Mouse (Mus musculus): ENCODE results near the gene Gpsm1.
A peak's percentile ranks its signal among the peaks of the same experiment; 100 is the strongest.
"Not testable (repeated sequence)": the region's sequence is repeated elsewhere in the genome, so short reads cannot be mapped to it uniquely, and the experiment has no call there.

The Gpsm1 gene

DNA sequence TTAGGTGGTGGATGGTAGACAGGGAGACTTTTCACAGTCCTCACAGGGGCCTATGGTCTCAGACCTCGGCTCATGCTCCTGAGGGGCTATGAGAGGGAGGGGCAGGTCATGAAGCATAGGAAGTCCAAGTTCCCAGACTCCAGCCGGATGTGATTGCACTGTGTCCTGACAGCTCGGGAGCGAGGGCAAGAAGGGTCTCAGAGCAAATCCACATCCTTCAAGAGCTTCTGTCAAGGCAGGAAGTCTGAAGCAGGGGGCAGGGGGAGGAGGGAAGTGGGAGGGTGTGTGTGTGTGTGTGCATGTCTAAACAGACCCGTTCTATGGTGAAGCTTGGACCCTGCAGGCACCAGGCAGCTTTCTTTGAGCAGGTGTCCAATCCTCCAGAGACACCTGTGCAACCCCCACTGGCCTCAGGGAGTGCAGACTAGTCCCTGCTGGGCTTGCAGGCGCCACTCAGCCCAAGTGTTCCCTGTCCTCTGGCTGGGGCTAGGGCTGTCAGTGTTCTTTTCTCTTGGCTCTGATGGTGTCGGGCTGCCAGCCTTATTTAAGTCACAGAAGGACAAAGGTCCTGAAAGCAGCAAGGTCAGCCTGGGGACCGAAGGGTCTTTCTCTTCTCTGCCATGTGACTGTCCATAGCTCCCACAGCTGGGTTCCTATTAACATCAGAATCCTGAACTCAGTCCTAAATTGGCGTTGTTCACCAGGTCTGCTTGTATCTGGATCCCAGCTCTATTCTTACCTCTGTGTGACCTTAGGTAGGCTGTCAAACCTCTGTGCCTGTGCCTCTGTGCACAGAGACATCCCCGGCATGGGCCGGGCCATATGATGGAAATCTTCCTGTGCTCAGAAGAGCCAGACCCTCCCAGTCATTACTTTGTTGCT, 27.5 kb downstream of the Gpsm1 start:
- no peak for DNase-seq

DNA sequence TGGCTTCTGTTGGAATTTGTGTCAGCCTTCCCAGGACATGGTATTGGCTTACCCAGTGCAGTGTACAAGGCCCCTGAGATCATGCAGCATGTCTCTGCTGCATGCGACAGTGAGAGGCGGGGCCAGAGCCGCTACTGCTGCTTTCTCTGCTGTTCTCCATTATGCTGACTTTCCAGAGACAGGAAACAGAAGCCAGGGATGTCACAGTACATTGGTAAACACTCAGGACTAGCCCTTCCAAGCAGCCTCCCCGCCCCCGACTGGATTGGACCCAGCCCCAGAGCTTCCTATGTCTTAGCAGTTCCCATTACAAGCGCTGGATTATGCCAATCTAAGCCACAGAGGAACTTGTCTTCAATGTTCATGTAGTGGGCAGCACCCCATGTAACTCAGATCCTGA, 32.9 kb downstream of the Gpsm1 start:
- DNase-seq: no peak

- peak; percentile 95 for DNase-seq
Observed at GRCm38 (mm10) chr2:26351358-26352290, 36.3 kb downstream of the Gpsm1 start, which contains the start of gene Dnlz. Gene Dnlz (minus strand): TSS chr2:26352110.

DNA sequence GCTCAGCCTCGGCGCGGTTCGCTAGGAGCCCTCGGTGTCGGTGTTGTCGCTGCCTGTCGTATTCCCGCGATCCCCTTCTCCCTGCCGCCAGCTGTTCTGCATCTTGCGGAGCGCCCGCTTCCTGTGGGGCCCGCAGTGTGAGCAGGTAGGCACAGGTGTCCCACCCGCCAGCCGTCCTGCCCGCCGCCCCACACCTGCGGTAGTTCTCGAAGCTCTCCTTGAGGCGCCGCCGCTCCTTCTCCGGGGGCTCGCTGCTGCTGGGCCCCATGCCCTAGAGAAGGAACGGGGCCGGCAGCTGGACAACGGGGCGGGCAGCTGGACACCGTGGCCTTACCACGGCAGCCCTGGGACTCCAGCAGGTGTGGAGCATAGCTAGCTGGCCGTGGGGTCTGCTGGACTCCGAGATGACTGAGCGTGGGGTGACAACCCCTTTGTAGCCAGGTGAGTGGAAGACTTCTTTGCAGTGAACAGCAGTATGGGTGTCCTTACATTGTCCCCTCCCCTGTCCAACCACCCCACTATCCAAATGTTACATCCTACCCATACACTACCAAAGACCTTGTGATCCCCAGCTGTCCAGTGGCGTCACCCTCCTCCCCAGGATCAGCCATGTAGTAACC, 37.1 kb downstream of the Gpsm1 start:
- DNase-seq: peak; percentile 80

GRCm38 (mm10) chr2:26353066-26353980, 38.0 kb downstream of the Gpsm1 start:
- no peak for DNase-seq

DNA sequence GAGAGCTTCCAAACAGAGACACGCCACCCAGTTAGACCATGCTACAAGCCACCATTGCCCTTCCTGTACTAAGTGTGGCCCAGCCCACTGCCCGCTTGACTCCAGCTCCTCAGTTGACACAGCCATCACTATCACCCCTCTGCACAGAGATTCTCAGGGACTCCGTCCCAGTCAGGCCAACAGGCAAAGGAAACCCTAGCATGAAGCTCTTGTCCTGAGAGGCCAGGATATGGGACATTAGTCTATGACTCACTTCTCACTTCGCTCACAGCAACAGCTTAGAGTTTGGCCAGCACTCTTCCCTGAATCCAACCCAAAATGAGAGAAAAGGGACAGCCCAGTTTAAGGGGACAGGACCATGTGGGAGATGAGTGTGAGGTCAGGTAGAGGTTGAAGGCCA, 39.1 kb downstream of the Gpsm1 start:
- DNase-seq: no peak

DNA sequence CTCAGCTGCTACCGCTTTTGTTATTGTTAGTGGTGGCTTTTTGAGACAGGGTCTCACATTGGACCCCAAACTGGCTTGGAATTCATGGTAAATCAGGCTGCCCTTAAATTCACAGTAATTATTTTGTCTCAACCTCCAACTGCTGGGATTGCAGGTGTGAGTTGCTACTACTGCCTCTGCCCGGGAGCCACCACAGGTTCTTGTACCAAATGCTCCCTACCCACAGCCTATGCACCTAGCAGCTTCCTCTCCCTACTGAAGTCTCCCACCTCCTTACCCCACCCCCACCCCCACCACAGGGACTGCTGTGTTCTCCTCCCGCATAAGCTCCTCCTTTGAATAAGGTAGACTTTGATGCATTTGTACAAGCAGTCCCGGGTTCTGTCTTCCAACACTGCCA, 40.9 kb downstream of the Gpsm1 start:
- DNase-seq: peak; percentile 30

DNA sequence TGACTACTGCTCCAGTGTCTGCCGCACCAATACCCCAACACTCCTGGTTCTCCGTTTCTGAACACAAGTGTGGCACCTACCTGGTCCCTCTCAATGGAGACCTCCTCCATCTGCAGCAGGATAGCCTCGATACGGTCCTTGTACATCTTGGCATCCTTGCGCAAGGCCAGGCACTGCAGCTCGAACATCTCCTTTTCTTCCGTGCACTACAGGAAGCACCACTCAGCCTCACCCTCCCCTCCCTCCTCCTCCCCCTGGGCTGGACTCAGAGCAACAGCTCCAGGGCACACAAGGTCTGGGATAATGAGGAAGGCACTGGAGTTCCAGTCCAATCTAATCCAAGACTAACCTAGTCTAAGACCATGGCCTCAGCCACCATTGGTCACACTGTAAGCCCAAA, 41.4 kb downstream of the Gpsm1 start:
- peak; percentile 55 for DNase-seq

- DNase-seq: no peak
Observed at GRCm38 (mm10) chr2:26357484-26357883, 42.2 kb downstream of the Gpsm1 start.

DNA sequence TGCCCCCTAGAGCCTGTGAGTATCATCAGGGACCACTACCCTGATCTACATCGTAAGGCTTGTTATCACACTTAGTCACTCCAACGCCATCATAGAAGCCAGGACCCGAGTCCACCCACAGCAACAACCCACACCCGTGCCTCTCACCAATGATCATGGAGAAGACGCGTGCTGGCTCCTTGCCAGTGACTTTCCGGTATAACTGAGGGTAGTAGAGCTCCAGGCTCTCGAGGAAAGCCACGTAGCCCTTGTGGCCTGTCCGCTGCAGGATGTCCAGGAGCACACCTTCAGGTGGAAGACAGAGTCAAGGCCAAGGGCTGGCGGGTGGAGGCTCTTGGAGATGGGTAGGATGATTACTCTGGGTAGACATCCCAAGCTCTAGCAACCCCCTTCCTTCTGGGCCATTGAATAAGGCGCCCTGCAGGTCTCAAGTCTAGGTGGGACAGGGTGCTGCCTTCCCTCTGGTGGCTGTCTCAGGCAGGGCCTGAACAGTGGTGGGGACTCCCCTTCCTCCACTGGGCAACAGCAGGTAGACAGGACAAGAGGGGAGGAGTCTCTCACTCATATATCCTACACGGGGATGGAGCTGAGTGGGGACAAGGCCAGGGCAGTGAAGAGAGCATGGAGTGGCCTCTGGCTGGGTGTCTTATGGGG, 43.5 kb downstream of the Gpsm1 start:
- DNase-seq: no peak

DNA sequence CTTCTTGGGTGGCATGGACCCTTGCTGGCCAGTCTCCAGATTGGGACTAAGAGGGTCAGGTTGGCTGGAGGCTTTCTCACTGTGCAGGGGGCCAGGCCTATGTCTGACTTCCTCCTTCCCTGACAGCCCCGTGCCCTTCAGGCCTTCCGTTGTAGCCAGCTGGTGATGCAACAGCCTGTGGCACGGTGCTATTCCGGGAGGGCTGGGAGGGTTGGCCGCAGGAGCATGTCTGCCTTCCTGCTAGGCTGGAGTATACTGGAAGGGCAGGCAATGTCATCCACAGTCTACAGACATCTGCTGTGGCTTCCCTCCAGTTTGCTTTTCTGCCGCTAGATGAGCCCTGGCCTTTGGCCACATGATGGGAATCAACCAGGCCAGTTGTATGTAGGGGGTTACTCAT, 44.7 kb downstream of the Gpsm1 start:
- no peak for DNase-seq

GRCm38 (mm10) chr2:26360772-26361171, 45.5 kb downstream of the Gpsm1 start, which contains the start of gene Card9:
Gene Card9 (minus strand): TSS chr2:26360918.
- DNase-seq: no peak

DNA sequence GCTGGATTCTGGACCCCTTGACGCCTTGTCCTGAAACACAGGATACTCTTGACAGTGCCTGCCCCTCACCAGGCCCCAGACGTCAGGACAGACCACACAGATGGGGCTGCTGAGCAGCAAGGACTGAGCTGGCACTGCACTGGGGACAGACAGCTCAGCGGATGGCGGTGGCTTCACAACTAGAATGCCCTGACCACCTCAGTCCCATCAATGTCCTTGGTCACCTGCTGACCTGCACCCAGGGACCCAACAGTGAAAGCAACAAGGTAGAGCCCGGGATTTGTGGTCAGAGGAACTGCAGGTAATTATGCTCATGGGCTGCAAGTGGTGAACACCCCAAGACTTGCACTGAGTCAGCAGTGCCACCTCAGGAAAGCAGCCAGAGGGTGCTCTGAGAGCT, 47.7 kb downstream of the Gpsm1 start:
- no peak for DNase-seq

DNA sequence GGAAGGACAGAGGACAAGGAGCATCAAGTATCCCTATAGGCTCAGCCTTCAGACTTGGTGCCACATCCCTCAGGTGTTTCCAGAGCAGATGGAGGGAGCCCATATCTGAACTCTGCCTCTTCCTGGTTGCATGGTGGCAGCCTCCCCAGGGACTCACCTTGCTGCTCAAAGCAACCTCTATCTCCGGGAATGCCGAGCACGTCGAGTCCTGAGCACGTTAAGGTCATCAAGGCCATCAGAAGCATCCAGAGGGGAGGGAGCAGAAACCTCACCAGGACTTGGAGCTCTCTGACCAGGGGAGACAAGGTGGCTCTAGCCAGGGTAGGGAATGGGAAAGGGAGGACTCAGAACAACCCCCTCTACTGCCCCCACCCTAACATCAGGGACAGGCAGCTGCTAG, 48.2 kb downstream of the Gpsm1 start:
- DNase-seq: no peak

DNA sequence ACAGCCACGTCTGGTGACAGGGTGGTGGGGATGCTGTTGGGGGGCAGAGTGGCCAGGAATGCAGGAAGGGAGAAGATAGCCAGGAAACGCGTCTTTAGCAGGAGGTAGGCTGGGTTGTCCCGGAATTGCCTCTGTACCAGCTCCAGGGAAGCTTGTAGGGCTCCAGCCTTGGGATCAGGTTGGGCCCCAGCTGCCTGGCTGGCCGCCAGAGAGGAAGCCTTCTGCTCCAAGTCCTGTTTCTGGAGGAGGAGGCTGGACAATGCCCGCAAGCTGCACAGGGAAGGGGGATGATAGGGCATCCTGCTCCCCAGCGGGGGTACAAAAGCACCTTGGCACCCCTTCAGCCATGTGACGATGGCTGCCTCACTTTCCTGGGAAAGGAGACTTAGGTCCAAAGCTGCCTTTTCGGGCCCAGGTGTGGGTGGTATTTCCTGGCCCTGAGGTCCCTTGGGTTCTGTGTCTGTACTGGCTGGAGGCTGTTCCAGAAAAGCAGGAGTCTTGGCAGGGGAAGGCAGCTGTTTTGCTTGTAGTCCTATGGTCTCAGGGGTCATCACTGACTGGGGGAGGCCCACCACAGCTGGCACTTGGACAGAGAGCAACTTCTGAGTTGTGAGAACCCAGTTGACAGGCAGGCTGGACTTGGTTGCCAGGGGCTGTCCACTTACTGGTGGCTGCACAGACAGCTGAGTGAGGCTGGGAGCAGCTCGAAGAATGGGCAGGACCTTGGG, 49.6 kb downstream of the Gpsm1 start:
- DNase-seq: no peak

- no peak for DNase-seq
Observed at GRCm38 (mm10) chr2:26367911-26368310, 52.6 kb downstream of the Gpsm1 start.

GRCm38 (mm10) chr2:26368572-26368971, 53.3 kb downstream of the Gpsm1 start:
- no peak for DNase-seq

- DNase-seq: no peak
Observed at GRCm38 (mm10) chr2:26372396-26372795, 57.1 kb downstream of the Gpsm1 start.

DNA sequence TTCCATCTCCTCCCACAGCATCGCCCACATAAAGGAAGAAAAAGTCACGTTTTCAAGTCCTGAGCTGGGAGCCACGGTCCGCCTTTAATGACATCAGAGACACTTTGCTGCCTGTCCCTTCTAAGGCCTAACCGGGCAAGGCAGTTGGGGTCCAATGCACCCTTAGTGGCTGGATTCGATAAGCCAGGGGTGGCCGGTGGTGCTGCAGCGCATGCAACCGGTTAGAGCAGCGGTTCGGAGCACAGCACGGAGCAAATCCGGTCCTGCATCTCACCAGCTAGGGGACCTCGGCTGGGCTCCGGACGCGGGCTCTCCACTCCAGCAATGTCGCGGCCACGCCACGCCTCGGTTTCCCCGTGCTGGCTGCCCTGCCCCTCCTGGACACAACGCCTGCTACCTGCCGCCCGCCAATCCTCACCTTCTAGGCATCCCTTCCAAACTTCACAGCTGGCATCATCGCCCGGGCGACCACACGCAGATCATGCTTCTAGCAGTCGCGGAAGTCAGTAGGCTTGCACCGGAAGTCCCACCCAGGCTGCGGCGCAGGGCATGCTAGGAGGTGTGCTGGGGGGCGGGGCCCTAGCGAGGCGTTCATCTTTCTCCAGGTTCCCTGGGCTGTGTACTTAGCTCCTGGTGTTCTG, 64.9 kb downstream of the Gpsm1 start, which contains the start of gene Snapc4:
Gene Snapc4, minus strand, starts transcription at position 523 of the 641 bp plus-strand sequence.
- DNase-seq: peak; percentile 85

GRCm38 (mm10) chr2:26380871-26381270, 65.6 kb downstream of the Gpsm1 start:
- not testable (repeated sequence) for DNase-seq
